Mouse (Mus musculus): Measurements from ENCODE around the gene Rpl22l1. TPM values are rescaled to one million over a fixed set of nuclear protein-coding genes. Genes with fewer than 3 reads are reported as not detected.
"Not testable (repeated sequence)": the region's sequence is repeated elsewhere in the genome, so short reads cannot be mapped to it uniquely, and the experiment has no call there.

Rpl22l1 gene
- polyA plus RNA-seq (2016; fragmentation: Nextera tagmentation; extraction: Ambion mirVana): 267 and 279 TPM in 2 replicates

DNA sequence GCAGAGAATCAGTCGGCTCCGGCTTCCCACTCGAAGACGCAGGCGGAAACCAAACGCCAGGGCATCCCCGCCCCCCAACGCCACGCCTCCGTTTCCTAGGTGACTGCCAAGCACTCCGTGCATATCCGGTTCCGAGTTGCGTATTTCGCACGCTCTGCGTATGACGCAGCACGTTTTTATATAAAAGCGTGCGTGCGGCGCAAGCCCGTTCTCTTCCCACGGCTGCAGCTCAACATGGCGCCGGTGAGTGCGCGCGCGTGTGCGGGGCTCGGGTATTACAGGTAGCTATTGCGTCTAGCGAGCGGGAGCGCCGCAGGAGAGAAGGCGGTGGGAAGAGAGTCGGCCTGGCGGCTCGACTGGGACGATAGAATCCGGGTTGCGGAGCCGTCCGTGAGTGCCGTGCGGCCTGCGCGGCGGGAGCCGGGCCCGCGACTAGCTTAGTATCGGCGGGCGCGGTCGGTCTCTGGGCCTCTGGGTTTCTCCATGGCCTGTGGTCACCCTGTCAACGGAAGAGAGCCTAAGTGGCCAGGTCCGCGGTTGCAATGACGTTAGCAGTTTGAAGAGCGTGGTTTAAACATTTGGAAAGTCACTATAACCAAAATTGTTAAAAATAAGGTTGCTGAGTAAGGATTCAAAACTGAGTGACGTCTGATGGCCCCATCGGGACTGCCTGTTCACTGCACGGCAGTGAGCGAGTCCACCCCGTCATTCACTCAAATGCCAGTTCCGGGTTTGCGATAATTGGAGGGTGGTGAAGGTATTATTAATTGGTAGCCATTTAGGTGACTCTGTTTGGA lies at the start of gene Rpl22l1:
Rpl22l1 (plus strand) TSS at position 136 of the 797 bp plus-strand sequence.
- H3K4me1 ChIP-seq: peaks cover 5% of the 10 kb centered on the region; the same call in 1 of the 2 replicates
- H3K27ac ChIP-seq: peak within 1 kb of the TSS; percentile 97
- peak within 1 kb of the TSS; percentile 89 for H3K4me3 ChIP-seq
- H3K36me3 ChIP-seq: peaks cover 16% of the 10 kb centered on the region; the same call in 1 of the 2 replicates
- no peaks in the 10 kb centered on the region for H3K27me3 ChIP-seq (ENCODE audit: insufficient read depth, poor library complexity, severe bottlenecking)
- WGBS: under 1% methylated on average over 71 of the region's 72 CpGs
- DNase-seq (ENCODE audit: low spot score): peak; percentile 99
- H3K9me3 ChIP-seq: no peaks in the 10 kb centered on the region

DNA sequence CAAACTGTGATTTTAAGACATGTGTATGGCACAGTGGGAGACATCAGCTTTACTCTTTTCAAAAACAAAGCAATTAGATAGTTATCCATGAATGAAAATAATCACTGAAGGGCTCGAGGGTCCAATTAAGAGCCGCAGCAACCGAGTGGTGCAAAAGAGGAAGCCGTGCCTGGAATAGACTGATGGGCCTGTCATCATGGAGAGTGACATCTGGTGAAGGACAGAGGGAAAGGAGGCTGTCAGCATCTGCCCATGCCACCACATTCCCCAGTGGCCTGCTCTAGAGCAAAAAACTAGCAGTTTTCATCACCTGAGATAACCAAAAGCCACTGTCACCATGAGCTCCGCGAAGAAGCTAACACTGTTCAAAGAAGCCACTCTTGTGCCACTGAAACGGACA lies 49.8 kb upstream of the Rpl22l1 start:
- Histone ChIP-seq H3K4me1 (peaks cover 7% of the 10 kb centered on the region), H3K9me3 (no peaks in the 10 kb centered on the region), H3K27ac (no peak overlapping the region), H3K4me3 (no peak overlapping the region), H3K36me3 (no peaks in the 10 kb centered on the region), H3K27me3 (ENCODE audit: insufficient read depth, poor library complexity, severe bottlenecking) (peaks cover 12% of the 10 kb centered on the region; the same call in 1 of the 2 replicates)
- 32% methylated on average over 7 of the region's 7 CpGs for WGBS
- DNase-seq (ENCODE audit: low spot score): no peak

DNA sequence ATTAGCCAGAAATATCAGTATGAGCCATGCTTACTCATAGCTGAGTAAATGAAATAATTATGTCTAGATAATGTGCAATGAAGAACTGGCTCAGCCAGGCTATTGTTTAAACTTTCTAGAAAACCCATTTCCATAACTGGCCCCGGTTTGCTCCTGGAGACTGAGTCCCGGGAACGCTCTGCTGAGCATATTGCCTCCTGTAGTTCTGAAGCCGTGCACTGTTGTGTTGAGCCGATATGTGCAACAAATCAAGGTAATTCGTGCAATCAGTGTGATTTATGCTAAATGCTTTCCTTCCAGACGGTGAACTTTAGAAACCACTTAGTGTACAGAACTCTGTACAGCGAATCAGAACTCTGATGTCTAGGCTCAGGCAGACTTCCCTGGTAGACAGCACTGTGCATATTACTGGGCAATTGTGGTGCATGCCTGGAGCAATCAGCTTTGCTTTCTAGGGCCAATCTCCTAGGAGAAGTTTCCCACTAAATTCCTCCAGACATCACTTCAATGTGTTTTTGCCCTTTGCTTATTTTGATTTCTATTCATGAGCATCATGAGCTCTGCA lies 43.9 kb upstream of the Rpl22l1 start:
- 0 out of 2 replicates have a peak, but pooled peaks cover 1% of the 10 kb centered on the region for H3K27me3 ChIP-seq (ENCODE audit: insufficient read depth, poor library complexity, severe bottlenecking)
- H3K27ac ChIP-seq: no peak overlapping the region
- 85% methylated on average over 8 of the region's 8 CpGs for WGBS
- no peaks in the 10 kb centered on the region for H3K9me3 ChIP-seq
- H3K4me3 ChIP-seq: no peak overlapping the region
- DNase-seq (ENCODE audit: low spot score): no peak
- no peaks in the 10 kb centered on the region for H3K36me3 ChIP-seq
- no peaks in the 10 kb centered on the region for H3K4me1 ChIP-seq

DNA sequence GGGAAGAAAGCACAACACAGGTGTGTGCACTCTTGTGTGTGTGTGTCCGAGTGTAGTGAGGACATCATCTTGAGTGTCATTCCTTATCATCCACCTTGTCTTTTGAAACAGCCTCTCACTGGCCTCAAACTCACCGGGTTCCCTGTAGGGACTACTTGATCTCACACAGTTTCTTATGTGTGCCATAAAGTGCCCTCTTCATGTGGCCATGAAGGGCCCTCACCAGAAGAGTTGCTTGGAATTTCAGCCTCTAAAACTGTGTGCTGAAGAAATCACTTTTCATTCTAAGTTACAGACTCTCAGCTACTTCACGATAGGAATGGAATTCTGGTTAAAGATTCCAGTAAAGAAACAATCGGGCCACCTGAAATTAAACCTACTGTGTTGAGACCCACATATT lies 38.3 kb upstream of the Rpl22l1 start:
- Histone ChIP-seq H3K36me3 (no peaks in the 10 kb centered on the region), H3K9me3 (no peaks in the 10 kb centered on the region), H3K4me3 (no peak overlapping the region), H3K27ac (no peak overlapping the region), H3K4me1 (no peaks in the 10 kb centered on the region), H3K27me3 (ENCODE audit: insufficient read depth, poor library complexity, severe bottlenecking) (no peaks in the 10 kb centered on the region)
- no peak for DNase-seq (ENCODE audit: low spot score)
- WGBS: 90% methylated on average over 4 of the region's 4 CpGs

DNA sequence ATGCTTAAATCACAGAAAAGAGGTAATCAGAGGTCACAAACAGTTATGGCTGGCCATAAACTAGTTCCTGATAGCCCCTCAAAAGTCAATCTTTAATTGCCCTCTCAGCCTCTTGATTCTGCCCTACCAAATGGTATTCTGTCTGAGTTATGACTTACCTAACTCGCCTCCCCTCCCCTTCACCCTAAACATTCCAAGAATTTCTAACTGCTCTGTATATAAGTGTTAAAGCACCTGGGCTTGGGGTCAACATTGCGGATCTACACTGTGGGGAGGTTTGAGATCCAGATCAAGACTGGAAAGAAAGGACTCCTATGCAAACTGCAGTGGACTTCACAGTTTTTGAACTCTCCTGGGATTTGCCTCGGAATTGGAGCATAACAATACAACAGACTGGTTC lies 37.0 kb upstream of the Rpl22l1 start:
- H3K27me3 ChIP-seq (ENCODE audit: insufficient read depth, poor library complexity, severe bottlenecking): no peaks in the 10 kb centered on the region
- 82% methylated on average over 3 of the region's 3 CpGs for WGBS

DNA sequence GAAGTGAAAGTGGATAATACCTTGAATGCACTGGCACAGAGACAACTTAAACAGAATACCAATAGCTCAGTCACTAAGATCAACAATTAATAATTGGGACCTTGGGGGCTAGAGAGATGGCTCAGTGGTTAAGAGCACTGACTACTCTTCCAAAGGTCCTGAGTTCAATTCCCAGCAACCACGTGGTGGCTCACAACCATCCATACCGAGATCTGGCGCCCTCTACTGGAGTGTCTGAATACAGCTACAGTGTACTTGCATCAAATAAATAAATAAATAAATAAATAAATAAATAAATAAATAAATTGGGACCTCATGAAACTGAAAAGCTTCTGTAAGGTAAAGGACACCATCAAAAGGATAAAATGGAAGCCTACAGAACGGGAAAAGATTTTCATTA lies 32.3 kb upstream of the Rpl22l1 start:
- H3K9me3 ChIP-seq; H3K4me1 ChIP-seq; H3K36me3 ChIP-seq; H3K4me3 ChIP-seq; H3K27ac ChIP-seq; H3K27me3 ChIP-seq (ENCODE audit: insufficient read depth, poor library complexity, severe bottlenecking); DNase-seq (ENCODE audit: low spot score): not testable (repeated sequence)
- 56% methylated on average over 4 of the region's 4 CpGs for WGBS

More for the DNA sequence above, 37.0 kb upstream of the Rpl22l1 start:
- Histone ChIP-seq H3K4me1 (no peaks in the 10 kb centered on the region), H3K4me3 (no peak overlapping the region), H3K9me3 (no peaks in the 10 kb centered on the region), H3K36me3 (no peaks in the 10 kb centered on the region), H3K27ac (no peak overlapping the region)
- no peak for DNase-seq (ENCODE audit: low spot score)

DNA sequence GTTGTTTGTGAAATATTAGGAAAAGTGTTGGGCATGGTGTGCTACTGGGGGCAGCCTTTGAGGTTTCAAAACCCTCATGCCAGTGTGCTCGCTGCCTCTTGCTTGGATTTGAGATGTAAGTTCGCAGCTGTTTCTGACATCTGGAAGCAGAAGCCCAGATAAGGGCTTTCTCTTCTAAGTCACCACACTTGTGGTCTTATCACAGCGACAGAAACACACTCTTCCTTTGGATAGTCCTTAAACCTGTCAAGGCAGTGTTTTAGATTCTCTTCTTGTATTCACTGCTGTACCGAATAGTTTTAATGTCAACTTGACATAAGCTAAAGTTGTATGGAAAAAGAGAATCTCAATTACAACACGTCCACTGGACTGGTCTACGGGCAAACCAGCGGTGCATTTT lies 29.9 kb upstream of the Rpl22l1 start:
- H3K9me3 ChIP-seq: no peaks in the 10 kb centered on the region
- WGBS: 48% methylated on average over 7 of the region's 7 CpGs
- DNase-seq (ENCODE audit: low spot score): no peak
- no peak overlapping the region for H3K27ac ChIP-seq
- no peak overlapping the region for H3K4me3 ChIP-seq
- H3K4me1 ChIP-seq: peaks cover 9% of the 10 kb centered on the region; the same call in 1 of the 2 replicates
- H3K36me3 ChIP-seq: no peaks in the 10 kb centered on the region
- no peaks in the 10 kb centered on the region for H3K27me3 ChIP-seq (ENCODE audit: insufficient read depth, poor library complexity, severe bottlenecking)

DNA sequence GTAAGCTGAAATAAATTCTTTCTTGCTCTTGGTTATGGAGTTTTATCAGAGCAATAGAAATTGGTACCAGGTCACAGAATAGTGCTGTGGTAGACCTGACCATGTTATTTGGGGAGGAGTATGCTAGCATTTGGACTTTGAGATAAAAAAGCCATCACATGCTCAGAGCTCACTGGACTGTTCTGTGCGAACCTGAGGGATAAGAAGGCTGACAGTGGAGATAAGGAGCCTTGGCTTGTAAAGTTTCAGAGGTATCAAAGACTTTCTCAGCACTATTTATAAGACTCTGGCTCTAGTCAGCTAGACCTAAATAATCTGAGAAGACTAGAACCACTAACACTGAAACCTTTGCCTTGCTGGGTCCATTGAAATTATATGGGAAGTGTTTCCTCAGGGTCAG lies 29.3 kb upstream of the Rpl22l1 start:
- H3K4me1 ChIP-seq: peaks cover 13% of the 10 kb centered on the region; the same call in 1 of the 2 replicates
- H3K4me3 ChIP-seq: no peak overlapping the region
- no peaks in the 10 kb centered on the region for H3K36me3 ChIP-seq
- no peaks in the 10 kb centered on the region for H3K27me3 ChIP-seq (ENCODE audit: insufficient read depth, poor library complexity, severe bottlenecking)
- DNase-seq (ENCODE audit: low spot score): no peak
- peak overlapping the region; percentile 52; the same call in 1 of the 2 replicates for H3K27ac ChIP-seq
- WGBS: 26% methylated on average over 1 of the region's 1 CpGs
- no peaks in the 10 kb centered on the region for H3K9me3 ChIP-seq

DNA sequence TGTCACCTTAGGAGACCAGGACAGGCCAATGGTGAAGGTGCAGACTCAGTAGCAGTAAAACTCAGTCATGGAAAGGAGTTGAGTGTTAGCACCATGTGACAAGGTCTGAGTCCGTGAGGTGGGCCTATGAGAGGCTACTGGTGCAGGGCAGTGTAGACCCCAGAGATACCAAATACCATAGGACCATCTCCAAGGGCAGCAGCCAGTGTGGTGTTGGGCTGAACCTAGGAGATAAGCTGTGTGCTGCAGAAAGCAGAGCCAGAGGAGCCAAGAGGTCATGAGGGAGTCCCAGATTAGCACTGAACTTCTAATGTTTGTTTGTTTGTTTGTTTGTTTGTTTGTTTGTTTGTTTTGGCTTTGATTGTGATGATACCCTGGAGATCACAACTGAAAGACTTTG lies 28.7 kb upstream of the Rpl22l1 start:
- Histone ChIP-seq H3K36me3 (no peaks in the 10 kb centered on the region), H3K4me3 (no peak overlapping the region), H3K27me3 (ENCODE audit: insufficient read depth, poor library complexity, severe bottlenecking) (no peaks in the 10 kb centered on the region), H3K9me3 (no peaks in the 10 kb centered on the region), H3K27ac (peak overlapping the region; percentile 52; the same call in 1 of the 2 replicates), H3K4me1 (peaks cover 16% of the 10 kb centered on the region; the same call in 1 of the 2 replicates)
- 58% methylated on average over 1 of the region's 1 CpGs for WGBS
- no peak for DNase-seq (ENCODE audit: low spot score)

DNA sequence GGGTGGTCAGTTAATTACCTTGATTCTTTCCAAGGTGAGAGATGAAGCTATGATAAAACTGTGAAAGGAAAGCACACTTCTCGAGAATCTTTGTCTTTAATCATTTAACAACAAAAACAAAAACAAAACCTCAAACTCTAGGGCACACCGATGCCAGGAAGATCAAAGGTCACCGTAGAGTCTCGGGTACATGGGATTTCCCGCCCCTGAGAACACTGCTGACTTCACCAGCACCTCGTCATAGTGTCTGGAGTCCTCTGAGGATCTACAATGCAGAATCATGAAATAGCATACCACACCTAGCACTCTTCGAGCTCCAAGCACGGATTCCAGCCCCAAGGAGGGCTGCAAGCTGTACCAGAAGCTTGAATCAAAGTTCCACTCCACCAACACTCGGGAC lies 24.7 kb upstream of the Rpl22l1 start:
- Histone ChIP-seq H3K4me3 (peak overlapping the region; percentile 84), H3K9me3 (no peaks in the 10 kb centered on the region), H3K27me3 (ENCODE audit: insufficient read depth, poor library complexity, severe bottlenecking) (no peaks in the 10 kb centered on the region), H3K36me3 (no peaks in the 10 kb centered on the region), H3K27ac (peak overlapping the region; percentile 83; the same call in 1 of the 2 replicates), H3K4me1 (peaks cover 21% of the 10 kb centered on the region; the same call in 1 of the 2 replicates)
- WGBS: 69% methylated on average over 9 of the region's 9 CpGs
- no peak for DNase-seq (ENCODE audit: low spot score)

DNA sequence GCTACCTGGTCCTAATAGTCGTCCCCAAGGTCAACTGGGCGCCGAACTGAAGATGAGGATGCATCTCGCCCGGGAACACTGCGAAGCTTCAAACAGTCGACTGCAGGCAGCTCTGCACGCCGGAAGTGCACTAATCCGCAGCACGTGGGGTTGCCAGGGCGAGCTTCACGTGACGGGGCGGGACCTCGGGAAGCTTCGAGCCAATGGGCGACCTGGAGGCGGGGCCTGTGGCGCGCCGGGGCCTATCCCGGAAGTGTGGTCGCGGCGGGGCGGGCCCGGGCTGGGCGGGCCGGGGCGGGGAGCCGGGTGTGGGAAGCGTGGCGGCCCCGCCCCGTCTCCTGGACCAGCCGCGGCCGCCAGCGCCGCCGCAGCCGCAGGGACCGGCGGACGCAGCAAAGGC lies 24.2 kb upstream of the Rpl22l1 start, which contains the start of gene Eif5a2:
Eif5a2 (plus strand) TSS at position 283 of the 400 bp plus-strand sequence.
- Histone ChIP-seq H3K27me3 (ENCODE audit: insufficient read depth, poor library complexity, severe bottlenecking) (no peaks in the 10 kb centered on the region), H3K4me3 (peak within 1 kb of the TSS; percentile 84), H3K4me1 (peaks cover 18% of the 10 kb centered on the region; the same call in 1 of the 2 replicates), H3K9me3 (no peaks in the 10 kb centered on the region), H3K36me3 (no peaks in the 10 kb centered on the region), H3K27ac (peak within 1 kb of the TSS; percentile 83)
- WGBS: 3% methylated on average over 41 of the region's 46 CpGs
- DNase-seq (ENCODE audit: low spot score): peak; percentile 96

DNA sequence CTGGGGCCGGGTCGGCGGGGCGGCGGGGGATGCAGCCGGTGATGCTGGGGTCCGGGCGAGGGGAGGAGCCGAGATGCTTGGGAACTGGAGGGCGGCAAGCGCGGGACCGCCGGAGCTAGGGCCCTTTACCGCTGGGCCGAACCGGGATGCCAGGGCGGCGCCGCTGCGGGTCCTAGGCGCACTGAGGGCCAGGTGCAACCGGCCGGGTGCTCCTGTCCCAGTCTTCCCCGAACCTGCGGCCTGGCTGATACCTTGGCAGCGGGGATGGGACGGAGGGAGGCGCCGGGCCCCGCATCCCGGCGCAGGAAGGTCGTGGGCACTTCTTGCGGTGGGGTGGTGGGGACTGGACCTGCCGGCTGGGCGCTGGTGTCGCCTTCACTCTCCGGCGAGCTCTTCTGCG lies 23.8 kb upstream of the Rpl22l1 start:
- DNase-seq (ENCODE audit: low spot score): peak; percentile 78
- WGBS: under 1% methylated on average over 41 of the region's 41 CpGs

DNA sequence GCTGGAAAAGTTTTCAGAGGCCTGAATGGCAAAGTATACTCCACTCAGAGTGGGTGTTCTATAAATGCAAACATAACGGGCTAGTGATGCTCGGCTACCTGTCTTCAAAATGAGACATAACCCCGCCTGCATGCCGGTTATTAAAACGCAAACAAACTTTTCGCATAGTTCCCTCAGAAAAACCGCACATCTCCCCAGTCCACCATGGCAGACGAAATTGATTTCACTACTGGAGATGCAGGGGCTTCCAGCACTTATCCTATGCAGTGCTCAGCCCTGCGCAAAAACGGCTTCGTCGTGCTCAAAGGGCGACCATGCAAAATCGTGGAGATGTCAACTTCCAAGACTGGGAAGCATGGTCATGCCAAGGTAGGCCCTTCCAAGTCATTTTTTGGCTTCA lies 23.4 kb upstream of the Rpl22l1 start:
- Histone ChIP-seq H3K4me3 (peak overlapping the region; percentile 84), H3K27me3 (ENCODE audit: insufficient read depth, poor library complexity, severe bottlenecking) (no peaks in the 10 kb centered on the region), H3K27ac (peak overlapping the region; percentile 83), H3K9me3 (no peaks in the 10 kb centered on the region), H3K4me1 (peaks cover 12% of the 10 kb centered on the region; the same call in 1 of the 2 replicates), H3K36me3 (no peaks in the 10 kb centered on the region)
- 23% methylated on average over 14 of the region's 14 CpGs for WGBS
- DNase-seq (ENCODE audit: low spot score): no peak

More for the DNA sequence above, 23.8 kb upstream of the Rpl22l1 start:
- Histone ChIP-seq H3K27me3 (ENCODE audit: insufficient read depth, poor library complexity, severe bottlenecking) (no peaks in the 10 kb centered on the region), H3K4me3 (peak overlapping the region; percentile 84), H3K36me3 (no peaks in the 10 kb centered on the region), H3K27ac (peak overlapping the region; percentile 83), H3K9me3 (no peaks in the 10 kb centered on the region), H3K4me1 (peaks cover 13% of the 10 kb centered on the region; the same call in 1 of the 2 replicates)

Data from heart, embryonic 10.5 days (tissue).